Mouse (Mus musculus): Measurements from ENCODE around the gene Fras1. TPM values are rescaled to one million over a fixed set of nuclear protein-coding genes. Genes with fewer than 3 reads are reported as not detected.

Fras1 gene
- polyA plus RNA-seq, 1 experiment from 2014 or later, result 71.3 TPM

- no peaks in the 10 kb centered on the region for H3K4me1 ChIP-seq (ENCODE audit: control insufficient read depth, insufficient read depth, low read length)
- H3K9me3 ChIP-seq (ENCODE audit: control insufficient read depth, low read length), result no peaks in the 10 kb centered on the region
- no peak overlapping the region for H3K27ac ChIP-seq (ENCODE audit: low read depth, low read length)
- H3K9ac ChIP-seq (ENCODE audit: low read depth, low read length), result no peak overlapping the region
- H3K4me3 ChIP-seq (ENCODE audit: low read length), result no peak overlapping the region
- H3K4me2 ChIP-seq (replicated peaks; ENCODE audit: low read depth, low read length), result no peak overlapping the region
- H3K36me3 ChIP-seq (ENCODE audit: control insufficient read depth, insufficient read depth, low read length), result no peaks in the 10 kb centered on the region
- WGBS, result 59% methylated on average over 1 of the region's 1 CpGs
- no peaks in the 10 kb centered on the region for H3K27me3 ChIP-seq (ENCODE audit: control insufficient read depth, insufficient read depth, low read length)
- no peak for ATAC-seq (ENCODE audit: low FRiP score, low TSS enrichment)
Observed at GRCm38 (mm10) chr5:96827176-96827575, 453.4 kb downstream of the Fras1 start.

Other genes starting within 250 kb of the Fras1 start
- gene Cnot6l, start 209.8 kb upstream of the Fras1 start, polyA plus RNA-seq (2014; fragmentation: Nextera tagmentation; extraction: Ambion mirVana), result 27.7 and 33.8 TPM in 2 replicates
- 29.7 and 32.6 TPM in 2 replicates for gene Mrpl1, start 164.5 kb upstream of the Fras1 start, polyA plus RNA-seq (2014; fragmentation: Nextera tagmentation; extraction: Ambion mirVana)